ENCODE assay signal across 18 mouse cellular contexts in genomic region chr2:79698166-79698565, GRCm38 (mm10). TPM values are rescaled to one million over a fixed set of nuclear protein-coding genes. Genes with fewer than 3 reads are reported as not detected.
DNase-seq lines count a peak whose midpoint lies in the region; ATAC-seq and TF ChIP-seq lines count a peak whose summit lies in the region.
"Had no signal": no experiment of that assay in that cellular context is flagged by ENCODE, and none has a peak within 500 bp of the region (broad histone marks: within the 10 kb centered on the region; RNA-seq: fewer than 3 reads in every experiment).

No protein-coding gene starts in this region.

- H3K9ac ChIP-seq in hindbrain, embryonic 14.5 days, result no peak overlapping the region
- H3K9ac ChIP-seq in heart, adult 2 months (ENCODE audit: low read depth, low read length), result no peak overlapping the region
- H3K9ac ChIP-seq: embryonic facial prominence, embryonic 13.5 days had no signal

- intact Hi-C loops in heart, adult 2 months (cut with DNase I), result no loop called here

- H3K79me2 ChIP-seq in C2C12 (ENCODE audit: control insufficient read depth, insufficient read depth), result no peaks in the 10 kb centered on the region
- no peaks in the 10 kb centered on the region for H3K79me2 ChIP-seq in heart, adult 2 months (replicated peaks; ENCODE audit: control insufficient read depth, insufficient read depth, low read length)

- H3K4me3 ChIP-seq in C2C12 (ENCODE audit: insufficient read depth, poor library complexity, severe bottlenecking), result no peak overlapping the region
- H3K4me3 ChIP-seq in hindbrain, embryonic 14.5 days (replicated peaks; ENCODE audit: low read length), result no peak overlapping the region
- no peak overlapping the region for H3K4me3 ChIP-seq in heart, adult 2 months
- H3K4me3 ChIP-seq: embryonic facial prominence, embryonic 13.5 days had no signal

- H3K4me1 ChIP-seq in hindbrain, embryonic 14.5 days (replicated peaks; ENCODE audit: control insufficient read depth, insufficient read depth, low read length), result no peaks in the 10 kb centered on the region
- no peaks in the 10 kb centered on the region for H3K4me1 ChIP-seq in heart, adult 2 months (ENCODE audit: control insufficient read depth, insufficient read depth, low read length)
- H3K4me1 ChIP-seq: embryonic facial prominence, embryonic 13.5 days had no signal

- DNase-seq in frontal cortex, postnatal 10 days (ENCODE audit: low spot score in 2 of 2), result no peak
- DNase-seq in hindbrain, embryonic 14.5 days (ENCODE audit: low spot score), result no peak
- no peak for DNase-seq in heart, adult 2 months
- no peak for DNase-seq in gastrocnemius, adult 18-20 months (ENCODE audit: low spot score)
- DNase-seq: cerebellum, adult 9-11 months; heart, postnatal 14 days; kidney, adult 18-20 months; layer of hippocampus, adult 9-11 months; spleen, adult 18-20 months; thymus, adult 18-20 months had no signal

- H3K9me3 ChIP-seq in hindbrain, embryonic 14.5 days (ENCODE audit: control insufficient read depth, low read length), result 0 out of 2 replicates have a peak, but pooled peaks cover 6% of the 10 kb centered on the region
- H3K9me3 ChIP-seq: embryonic facial prominence, embryonic 13.5 days had no signal

- H3ac ChIP-seq in C2C12 (ENCODE audit: control insufficient read depth, insufficient read length, low read depth), result no peak overlapping the region

- TF ChIP-seq CTCF in C2C12 (IDR thresholded peaks at IDR 0.05; ENCODE audit: control insufficient read depth, insufficient read depth, insufficient read length), result no peak
- no peak for TF ChIP-seq CTCF in heart, adult 2 months (IDR thresholded peaks at IDR 0.05)

- TF ChIP-seq EP300 in heart, adult 2 months (IDR thresholded peaks at IDR 0.05; ENCODE audit: insufficient read depth, low read depth, low read length), result no peak

- no peaks in the 10 kb centered on the region for H3K27me3 ChIP-seq in C2C12 (ENCODE audit: control insufficient read depth, insufficient read depth, insufficient read length)
- no peaks in the 10 kb centered on the region for H3K27me3 ChIP-seq in hindbrain, embryonic 14.5 days (ENCODE audit: control insufficient read depth, insufficient read depth, low read length)
- H3K27me3 ChIP-seq in heart, adult 2 months (ENCODE audit: control insufficient read depth, insufficient read depth, low read length), result no peaks in the 10 kb centered on the region
- H3K27me3 ChIP-seq: embryonic facial prominence, embryonic 13.5 days had no signal

- H3K36me3 ChIP-seq in C2C12 (ENCODE audit: control insufficient read depth, insufficient read depth), result no peaks in the 10 kb centered on the region
- no peaks in the 10 kb centered on the region for H3K36me3 ChIP-seq in hindbrain, embryonic 14.5 days (replicated peaks; ENCODE audit: control insufficient read depth, insufficient read depth)
- no peaks in the 10 kb centered on the region for H3K36me3 ChIP-seq in heart, adult 2 months (ENCODE audit: control insufficient read depth, insufficient read depth, low read length)
- H3K36me3 ChIP-seq: embryonic facial prominence, embryonic 13.5 days had no signal

- no peaks in the 10 kb centered on the region for H3K79me3 ChIP-seq in C2C12 (ENCODE audit: low read depth)

- peak; percentile 97 for ATAC-seq in frontal cortex, adult (ENCODE audit: low TSS enrichment)
- ATAC-seq in common myeloid progenitor, adult 5-6 weeks (replicated peaks; ENCODE audit: low read depth, poor library complexity, severe bottlenecking), result peak; percentile 34; the same call in 1 of the 2 replicates
- peak; percentile 56 for ATAC-seq in megakaryocyte progenitor cell, adult 5-6 weeks (replicated peaks; ENCODE audit: poor library complexity)
- ATAC-seq in hindbrain, embryonic 14.5 days (ENCODE audit: low FRiP score), result no peak
- ATAC-seq: forebrain, embryonic 16.5 days had no signal

- no peak for TF ChIP-seq POLR2A in heart, adult 2 months (IDR thresholded peaks at IDR 0.05; ENCODE audit: insufficient read depth, low read depth, low read length)

- 65% methylated on average over 2 of the region's 2 CpGs for WGBS in hindbrain, embryonic 14.5 days
- 34% methylated on average over 2 of the region's 2 CpGs for WGBS in heart, adult 2 months

- no peak overlapping the region for H3K27ac ChIP-seq in hindbrain, embryonic 14.5 days
- H3K27ac ChIP-seq in heart, adult 2 months, result no peak overlapping the region
- H3K27ac ChIP-seq: embryonic facial prominence, embryonic 13.5 days had no signal

- H3K4me2 ChIP-seq in hindbrain, embryonic 14.5 days (replicated peaks), result no peak overlapping the region
- H3K4me2 ChIP-seq: embryonic facial prominence, embryonic 13.5 days; liver, embryonic 11.5 days had no signal

TF ChIP-seq in C2C12, 6 proteins besides CTCF, POLR2A, EP300 and RAD21:
- peak; percentile 85 for TF ChIP-seq CEBPB (IDR thresholded peaks at IDR 0.05; ENCODE audit: low read depth)
- no peak for TF ChIP-seq USF1 (IDR thresholded peaks at IDR 0.05; ENCODE audit: low read depth)

RNA-seq across cellular contexts. Expression of gene Ppp1r1c, which starts 9.4 kb away (rescaled TPM):
- not detected for polyA plus RNA-seq in C2C12 (2012; fragmentation: generic; extraction: Trizol)
- total RNA-seq in common myeloid progenitor, adult 5-6 weeks (2017), result not detected in 2 replicates
- total RNA-seq in megakaryocyte progenitor cell, adult 5-6 weeks (2015), result not detected in 2 replicates
- not detected in 2 replicates for total RNA-seq in megakaryocyte progenitor cell, adult 5-6 weeks (2017)
- polyA plus RNA-seq in hindbrain, embryonic 14.5 days (2014; fragmentation: Nextera tagmentation; extraction: Ambion mirVana), result 8.7 and 8.9 TPM in 2 replicates
- total RNA-seq in heart, adult 2 months (2021), result under 1 TPM in 1 of 2 experiments, not detected in 1; 0.82 TPM
- polyA plus RNA-seq in heart, adult 2 months (2012; rRNA removed), result not detected in 2 replicates
- total RNA-seq in gastrocnemius, adult 18-20 months (2021), result under 1 TPM in 1 of 2 experiments, not detected in 1; 0.50 TPM
- total RNA-seq: heart, postnatal 14 days had no signal
- polyA plus RNA-seq: forebrain, embryonic 16.5 days; gonadal fat pad, adult 2 months had no signal
